Mouse (Mus musculus): ENCODE measurements at regions not wholly inside any gene's neighbourhood (a gene's known extent, or its start where the extent isn't known, plus 50 kb on each side); places are given as distances from the start of the nearest gene placed in this dataset.
A peak's percentile ranks its signal among the peaks of the same experiment; 100 is the strongest.

GRCm38 (mm10) chr13:52275675-52276074 is 255.4 kb downstream of the Diras2 start:
- DNase-seq = peak; percentile 33
- H3K27ac ChIP-seq (ENCODE audit: insufficient read depth, low read depth, low read length) = no peak overlapping the region
- TF ChIP-seq CTCF (conservative IDR thresholded peaks at IDR 0.05; ENCODE audit: insufficient read depth, insufficient read length, low read depth, low read length) = peak; percentile 64
- TF ChIP-seq POLR2A (IDR thresholded peaks at IDR 0.05; ENCODE audit: low read depth, low read length) = no peak
- no peak overlapping the region for H3K4me3 ChIP-seq (ENCODE audit: insufficient read depth, low read depth, low read length)
- no peaks in the 10 kb centered on the region for H3K27me3 ChIP-seq (replicated peaks; ENCODE audit: control insufficient read depth, insufficient read depth, low read length)
- no peaks in the 10 kb centered on the region for H3K36me3 ChIP-seq (ENCODE audit: control insufficient read depth, insufficient read depth, low read length)
- 11% methylated on average over 8 of the region's 8 CpGs for WGBS
- H3K4me1 ChIP-seq (ENCODE audit: control insufficient read depth, insufficient read depth, low read length) = no peaks in the 10 kb centered on the region

GRCm38 (mm10) chr13:52277195-52277594 is 253.9 kb downstream of the Diras2 start:
- Histone ChIP-seq H3K4me3 (ENCODE audit: insufficient read depth, low read depth, low read length) (no peak overlapping the region), H3K27ac (ENCODE audit: insufficient read depth, low read depth, low read length) (no peak overlapping the region), H3K27me3 (replicated peaks; ENCODE audit: control insufficient read depth, insufficient read depth, low read length) (no peaks in the 10 kb centered on the region), H3K36me3 (ENCODE audit: control insufficient read depth, insufficient read depth, low read length) (no peaks in the 10 kb centered on the region), H3K4me1 (ENCODE audit: control insufficient read depth, insufficient read depth, low read length) (no peaks in the 10 kb centered on the region)
- DNase-seq = no peak
- no peak for TF ChIP-seq POLR2A (IDR thresholded peaks at IDR 0.05; ENCODE audit: low read depth, low read length)
- WGBS = 80% methylated on average over 3 of the region's 3 CpGs

GRCm38 (mm10) chr13:52278831-52279230 is 252.2 kb downstream of the Diras2 start:
- Histone ChIP-seq H3K36me3 (ENCODE audit: control insufficient read depth, insufficient read depth, low read length) (no peaks in the 10 kb centered on the region), H3K27ac (ENCODE audit: insufficient read depth, low read depth, low read length) (no peak overlapping the region), H3K27me3 (replicated peaks; ENCODE audit: control insufficient read depth, insufficient read depth, low read length) (no peaks in the 10 kb centered on the region), H3K4me3 (ENCODE audit: insufficient read depth, low read depth, low read length) (no peak overlapping the region), H3K4me1 (ENCODE audit: control insufficient read depth, insufficient read depth, low read length) (no peaks in the 10 kb centered on the region)
- WGBS = 92% methylated on average over 1 of the region's 1 CpGs
- DNase-seq = no peak
- no peak for TF ChIP-seq POLR2A (IDR thresholded peaks at IDR 0.05; ENCODE audit: low read depth, low read length)
- TF ChIP-seq CTCF (conservative IDR thresholded peaks at IDR 0.05; ENCODE audit: insufficient read depth, insufficient read length, low read depth, low read length) = no peak

- no peaks in the 10 kb centered on the region for H3K4me1 ChIP-seq (ENCODE audit: control insufficient read depth, insufficient read depth, low read length)
These were observed 251.7 kb downstream of the Diras2 start for GRCm38 (mm10) chr13:52279281-52279969.

GRCm38 (mm10) chr13:52279970-52280348 is 251.1 kb downstream of the Diras2 start:
- H3K27ac ChIP-seq (ENCODE audit: insufficient read depth, low read depth, low read length) = no peak overlapping the region
- H3K27me3 ChIP-seq (replicated peaks; ENCODE audit: control insufficient read depth, insufficient read depth, low read length) = no peaks in the 10 kb centered on the region
- H3K4me1 ChIP-seq (ENCODE audit: control insufficient read depth, insufficient read depth, low read length) = no peaks in the 10 kb centered on the region
- 92% methylated on average over 5 of the region's 5 CpGs for WGBS
- TF ChIP-seq CTCF (conservative IDR thresholded peaks at IDR 0.05; ENCODE audit: insufficient read depth, insufficient read length, low read depth, low read length) (no peak), POLR2A (IDR thresholded peaks at IDR 0.05; ENCODE audit: low read depth, low read length) (no peak)
- no peaks in the 10 kb centered on the region for H3K36me3 ChIP-seq (ENCODE audit: control insufficient read depth, insufficient read depth, low read length)
- DNase-seq = no peak
- H3K4me3 ChIP-seq (ENCODE audit: insufficient read depth, low read depth, low read length) = no peak overlapping the region

More at GRCm38 (mm10) chr13:52279281-52279969, 251.7 kb downstream of the Diras2 start:
- Histone ChIP-seq H3K27me3 (replicated peaks; ENCODE audit: control insufficient read depth, insufficient read depth, low read length) (no peaks in the 10 kb centered on the region), H3K4me3 (ENCODE audit: insufficient read depth, low read depth, low read length) (no peak overlapping the region), H3K36me3 (ENCODE audit: control insufficient read depth, insufficient read depth, low read length) (no peaks in the 10 kb centered on the region), H3K27ac (ENCODE audit: insufficient read depth, low read depth, low read length) (no peak overlapping the region)
- no peak for TF ChIP-seq POLR2A (IDR thresholded peaks at IDR 0.05; ENCODE audit: low read depth, low read length)
- TF ChIP-seq CTCF (conservative IDR thresholded peaks at IDR 0.05; ENCODE audit: insufficient read depth, insufficient read length, low read depth, low read length) = no peak
- DNase-seq = no peak
- 73% methylated on average over 11 of the region's 11 CpGs for WGBS

GRCm38 (mm10) chr13:52281271-52281670 is 249.8 kb downstream of the Diras2 start:
- H3K4me1 ChIP-seq (ENCODE audit: control insufficient read depth, insufficient read depth, low read length) = no peaks in the 10 kb centered on the region
- WGBS = 72% methylated on average over 2 of the region's 2 CpGs
- no peaks in the 10 kb centered on the region for H3K36me3 ChIP-seq (ENCODE audit: control insufficient read depth, insufficient read depth, low read length)
- no peak overlapping the region for H3K4me3 ChIP-seq (ENCODE audit: insufficient read depth, low read depth, low read length)
- H3K27ac ChIP-seq (ENCODE audit: insufficient read depth, low read depth, low read length) = no peak overlapping the region
- no peak for DNase-seq
- no peaks in the 10 kb centered on the region for H3K27me3 ChIP-seq (replicated peaks; ENCODE audit: control insufficient read depth, insufficient read depth, low read length)
- TF ChIP-seq POLR2A (IDR thresholded peaks at IDR 0.05; ENCODE audit: low read depth, low read length) (no peak), CTCF (conservative IDR thresholded peaks at IDR 0.05; ENCODE audit: insufficient read depth, insufficient read length, low read depth, low read length) (no peak)

- H3K4me1 ChIP-seq (ENCODE audit: control insufficient read depth, insufficient read depth, low read length) = no peaks in the 10 kb centered on the region
- no peak overlapping the region for H3K4me3 ChIP-seq (ENCODE audit: insufficient read depth, low read depth, low read length)
- H3K27ac ChIP-seq (ENCODE audit: insufficient read depth, low read depth, low read length) = no peak overlapping the region
- WGBS = 55% methylated on average over 13 of the region's 13 CpGs
- no peak for DNase-seq
- TF ChIP-seq POLR2A (IDR thresholded peaks at IDR 0.05; ENCODE audit: low read depth, low read length) = no peak
- H3K27me3 ChIP-seq (replicated peaks; ENCODE audit: control insufficient read depth, insufficient read depth, low read length) = no peaks in the 10 kb centered on the region
- H3K36me3 ChIP-seq (ENCODE audit: control insufficient read depth, insufficient read depth, low read length) = no peaks in the 10 kb centered on the region
These were observed 248.6 kb downstream of the Diras2 start for GRCm38 (mm10) chr13:52282500-52282899.
